Mouse (Mus musculus): ENCODE data around the gene Kank2.

Kank2 gene

GRCm38 (mm10) chr9:21717015-21717414 is 81.5 kb downstream of the Kank2 start:
- DNase-seq (ENCODE audit: low spot score), result no peak

Data from urinary bladder, postnatal 10 days (tissue).